Mouse (Mus musculus): ENCODE measurements at regions not wholly inside any gene's neighbourhood (a gene's known extent, or its start where the extent isn't known, plus 50 kb on each side); places are given as distances from the start of the nearest gene placed in this dataset.

GRCm38 (mm10) chr10:118639097-118639496, 198.3 kb downstream of the Ifng start:
- TF ChIP-seq POLR2A (IDR thresholded peaks at IDR 0.05; ENCODE audit: low read depth, low read length), result no peak
- TF ChIP-seq CTCF (IDR thresholded peaks at IDR 0.05; ENCODE audit: borderline replicate concordance, insufficient read depth, low read length), result no peak
- H3K27ac ChIP-seq (ENCODE audit: insufficient read depth, low read length), result no peak overlapping the region
- no peak overlapping the region for H3K4me3 ChIP-seq (ENCODE audit: insufficient read depth, low read length)
- no peaks in the 10 kb centered on the region for H3K4me1 ChIP-seq (ENCODE audit: control insufficient read depth, insufficient read depth, low read length)

- Histone ChIP-seq H3K27ac (ENCODE audit: insufficient read depth, low read length) (no peak overlapping the region), H3K4me3 (ENCODE audit: insufficient read depth, low read length) (no peak overlapping the region), H3K4me1 (ENCODE audit: control insufficient read depth, insufficient read depth, low read length) (no peaks in the 10 kb centered on the region)
- TF ChIP-seq POLR2A (IDR thresholded peaks at IDR 0.05; ENCODE audit: low read depth, low read length) (no peak), CTCF (IDR thresholded peaks at IDR 0.05; ENCODE audit: borderline replicate concordance, insufficient read depth, low read length) (no peak)
These were observed 199.4 kb downstream of the Ifng start for GRCm38 (mm10) chr10:118640121-118640809.

- no peak for TF ChIP-seq CTCF (IDR thresholded peaks at IDR 0.05; ENCODE audit: borderline replicate concordance, insufficient read depth, low read length)
- TF ChIP-seq POLR2A (IDR thresholded peaks at IDR 0.05; ENCODE audit: low read depth, low read length), result no peak
- Histone ChIP-seq H3K4me3 (ENCODE audit: insufficient read depth, low read length) (no peak overlapping the region), H3K27ac (ENCODE audit: insufficient read depth, low read length) (no peak overlapping the region)
These were observed 200.1 kb downstream of the Ifng start for GRCm38 (mm10) chr10:118640810-118641427.

GRCm38 (mm10) chr10:118643622-118644021, 202.8 kb downstream of the Ifng start:
- no peak overlapping the region for H3K4me3 ChIP-seq (ENCODE audit: insufficient read depth, low read length)
- no peak for TF ChIP-seq CTCF (IDR thresholded peaks at IDR 0.05; ENCODE audit: borderline replicate concordance, insufficient read depth, low read length)
- no peak for TF ChIP-seq POLR2A (IDR thresholded peaks at IDR 0.05; ENCODE audit: low read depth, low read length)
- H3K4me1 ChIP-seq (ENCODE audit: control insufficient read depth, insufficient read depth, low read length), result no peaks in the 10 kb centered on the region
- no peak overlapping the region for H3K27ac ChIP-seq (ENCODE audit: insufficient read depth, low read length)

More at GRCm38 (mm10) chr10:118640810-118641427, 200.1 kb downstream of the Ifng start:
- H3K4me1 ChIP-seq (ENCODE audit: control insufficient read depth, insufficient read depth, low read length), result no peaks in the 10 kb centered on the region

- Histone ChIP-seq H3K27ac (ENCODE audit: insufficient read depth, low read length) (no peak overlapping the region), H3K4me1 (ENCODE audit: control insufficient read depth, insufficient read depth, low read length) (no peaks in the 10 kb centered on the region), H3K4me3 (ENCODE audit: insufficient read depth, low read length) (no peak overlapping the region)
- no peak for TF ChIP-seq CTCF (IDR thresholded peaks at IDR 0.05; ENCODE audit: borderline replicate concordance, insufficient read depth, low read length)
- TF ChIP-seq POLR2A (IDR thresholded peaks at IDR 0.05; ENCODE audit: low read depth, low read length), result no peak
These were observed 207.3 kb downstream of the Ifng start for GRCm38 (mm10) chr10:118648111-118648510.

- Histone ChIP-seq H3K4me3 (ENCODE audit: insufficient read depth, low read length) (no peak overlapping the region), H3K27ac (ENCODE audit: insufficient read depth, low read length) (no peak overlapping the region), H3K4me1 (ENCODE audit: control insufficient read depth, insufficient read depth, low read length) (no peaks in the 10 kb centered on the region)
- no peak for TF ChIP-seq CTCF (IDR thresholded peaks at IDR 0.05; ENCODE audit: borderline replicate concordance, insufficient read depth, low read length)
- no peak for TF ChIP-seq POLR2A (IDR thresholded peaks at IDR 0.05; ENCODE audit: low read depth, low read length)
These were observed 213.4 kb downstream of the Dyrk2 start for GRCm38 (mm10) chr10:118656561-118656960.

GRCm38 (mm10) chr10:118666009-118666408, 204.0 kb downstream of the Dyrk2 start:
- H3K4me3 ChIP-seq (ENCODE audit: insufficient read depth, low read length), result no peak overlapping the region
- TF ChIP-seq POLR2A (IDR thresholded peaks at IDR 0.05; ENCODE audit: low read depth, low read length), result no peak
- no peak for TF ChIP-seq CTCF (IDR thresholded peaks at IDR 0.05; ENCODE audit: borderline replicate concordance, insufficient read depth, low read length)
- no peak overlapping the region for H3K27ac ChIP-seq (ENCODE audit: insufficient read depth, low read length)
- H3K4me1 ChIP-seq (ENCODE audit: control insufficient read depth, insufficient read depth, low read length), result no peaks in the 10 kb centered on the region

GRCm38 (mm10) chr10:118675816-118676465, 194.1 kb downstream of the Dyrk2 start:
- TF ChIP-seq POLR2A (IDR thresholded peaks at IDR 0.05; ENCODE audit: low read depth, low read length), result no peak
- TF ChIP-seq CTCF (IDR thresholded peaks at IDR 0.05; ENCODE audit: borderline replicate concordance, insufficient read depth, low read length), result no peak
- no peak overlapping the region for H3K4me3 ChIP-seq (ENCODE audit: insufficient read depth, low read length)
- H3K27ac ChIP-seq (ENCODE audit: insufficient read depth, low read length), result no peak overlapping the region
- no peaks in the 10 kb centered on the region for H3K4me1 ChIP-seq (ENCODE audit: control insufficient read depth, insufficient read depth, low read length)

GRCm38 (mm10) chr10:118678750-118679418, 191.1 kb downstream of the Dyrk2 start:
- Histone ChIP-seq H3K4me3 (ENCODE audit: insufficient read depth, low read length) (no peak overlapping the region), H3K27ac (ENCODE audit: insufficient read depth, low read length) (no peak overlapping the region), H3K4me1 (ENCODE audit: control insufficient read depth, insufficient read depth, low read length) (no peaks in the 10 kb centered on the region)
- TF ChIP-seq POLR2A (IDR thresholded peaks at IDR 0.05; ENCODE audit: low read depth, low read length) (no peak), CTCF (IDR thresholded peaks at IDR 0.05; ENCODE audit: borderline replicate concordance, insufficient read depth, low read length) (no peak)
